ENCODE assay signal across 24 mouse cellular contexts in the genomic region with DNA sequence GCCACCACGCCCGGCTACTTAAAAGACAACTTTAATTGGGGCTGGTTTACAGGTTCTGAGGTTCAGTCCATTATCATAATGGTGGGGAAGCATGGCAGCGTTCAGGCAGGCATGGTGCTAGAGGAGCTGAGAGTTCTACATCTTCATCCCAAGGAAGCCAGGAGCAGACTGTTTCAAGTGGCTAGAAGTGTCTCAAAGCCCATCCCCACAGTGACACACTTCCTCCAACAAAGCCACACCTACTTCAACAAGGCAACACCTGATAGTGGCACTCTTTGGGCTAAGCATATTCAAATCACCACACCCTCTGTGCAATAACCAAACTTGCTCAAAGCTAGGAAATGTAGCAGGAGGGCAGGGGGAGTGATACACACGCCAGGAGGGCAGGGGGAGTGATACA. TPM values are rescaled to one million over a fixed set of nuclear protein-coding genes. Genes with fewer than 3 reads are reported as not detected.
DNase-seq lines count a peak whose midpoint lies in the region; ATAC-seq and TF ChIP-seq lines count a peak whose summit lies in the region.
"Had no signal": no experiment of that assay in that cellular context is flagged by ENCODE, and none has a peak within 500 bp of the region (broad histone marks: within the 10 kb centered on the region; RNA-seq: fewer than 3 reads in every experiment).

No protein-coding gene starts in this region.

- no peaks in the 10 kb centered on the region for H3K9me3 ChIP-seq in liver, embryonic 11.5 days (ENCODE audit: control insufficient read depth, low read length)
- no peaks in the 10 kb centered on the region for H3K9me3 ChIP-seq in liver, postnatal 0 days (ENCODE audit: low read length)
- no peaks in the 10 kb centered on the region for H3K9me3 ChIP-seq in ES-E14 (ENCODE audit: control insufficient read depth, insufficient read depth, low read depth, low read length)
- no peaks in the 10 kb centered on the region for H3K9me3 ChIP-seq in liver, embryonic 14.5 days (ENCODE audit: control insufficient read depth, low read length)
- H3K9me3 ChIP-seq: forebrain, embryonic 10.5 days; heart, embryonic 15.5 days; midbrain, embryonic 13.5 days had no signal

- TF ChIP-seq CTCF in liver, postnatal 0 days (IDR thresholded peaks at IDR 0.05; ENCODE audit: low read depth): no peak
- no peak for TF ChIP-seq CTCF in liver, embryonic 14.5 days (IDR thresholded peaks at IDR 0.05; ENCODE audit: low read depth)
- no peak for TF ChIP-seq CTCF in left cerebral cortex, adult 2 months (IDR thresholded peaks at IDR 0.05)

- H3K4me3 ChIP-seq in liver, embryonic 11.5 days (ENCODE audit: low read depth, low read length): no peak overlapping the region
- H3K4me3 ChIP-seq in liver, postnatal 0 days (ENCODE audit: low read depth, low read length): no peak overlapping the region
- H3K4me3 ChIP-seq in ES-E14 (ENCODE audit: insufficient read depth in 1 of 2, low read depth in 1 of 2, low read length in 2 of 2, poor library complexity in 1 of 2, severe bottlenecking in 1 of 2): peak overlapping the region in 1 of 2 experiments; percentile 31; a peak in 2 of 4 replicates
- H3K4me3 ChIP-seq in liver, embryonic 14.5 days (ENCODE audit: insufficient read depth in 1 of 2, low read depth in 2 of 2, low read length in 2 of 2): no peak overlapping the region
- H3K4me3 ChIP-seq in left cerebral cortex, adult 2 months: no peak overlapping the region
- H3K4me3 ChIP-seq: forebrain, embryonic 10.5 days; heart, embryonic 15.5 days; midbrain, embryonic 13.5 days had no signal

- WGBS in liver, embryonic 11.5 days: 56% methylated on average over 4 of the region's 4 CpGs
- 61% methylated on average over 4 of the region's 4 CpGs for WGBS in liver, postnatal 0 days (ENCODE audit: insufficient replicate concordance)
- 52% methylated on average over 4 of the region's 4 CpGs for WGBS in liver, embryonic 14.5 days (ENCODE audit: insufficient replicate concordance)

- no peaks in the 10 kb centered on the region for H3K27me3 ChIP-seq in liver, embryonic 11.5 days (replicated peaks; ENCODE audit: control insufficient read depth, insufficient read depth, low read length)
- no peaks in the 10 kb centered on the region for H3K27me3 ChIP-seq in liver, postnatal 0 days (ENCODE audit: insufficient read depth, low read length)
- H3K27me3 ChIP-seq in liver, embryonic 14.5 days (ENCODE audit: control insufficient read depth, insufficient read depth, low read length): no peaks in the 10 kb centered on the region
- H3K27me3 ChIP-seq: midbrain, embryonic 13.5 days had no signal

- DNase-seq in liver, embryonic 11.5 days (ENCODE audit: low spot score): no peak
- DNase-seq in liver, postnatal 0 days: no peak
- DNase-seq in A20 (ENCODE audit: low read depth, low spot score) (peak; percentile 44), ES-E14 (ENCODE audit: low read depth, low spot score) (no peak)
- no peak for DNase-seq in liver, embryonic 14.5 days (ENCODE audit: low read depth in 3 of 3, low spot score in 3 of 3)
- DNase-seq in left cerebral cortex, adult 2 months (ENCODE audit: extremely low spot score in 1 of 2, low spot score in 2 of 2): no peak
- DNase-seq in thymus, adult 18-20 months: no peak
- no peak for DNase-seq in left cerebral cortex, postnatal 25 days (ENCODE audit: low spot score in 2 of 2)
- DNase-seq: adrenal gland, postnatal 36 days; cerebellum, adult 11-12 months; cerebellum, postnatal 10 days; gastrocnemius, postnatal 25 days; heart, postnatal 4 days; kidney, adult 18-20 months; right cerebral cortex, postnatal 25 days; spleen, adult 18-20 months had no signal

- TF ChIP-seq EP300 in liver, postnatal 0 days (IDR thresholded peaks at IDR 0.05; ENCODE audit: low read depth): no peak
- no peak for TF ChIP-seq EP300 in liver, embryonic 14.5 days (IDR thresholded peaks at IDR 0.05; ENCODE audit: low read depth)

- no peaks in the 10 kb centered on the region for H3K36me3 ChIP-seq in liver, embryonic 11.5 days (ENCODE audit: control insufficient read depth, insufficient read depth, low read length)
- H3K36me3 ChIP-seq in liver, postnatal 0 days (replicated peaks; ENCODE audit: insufficient read depth, low read length): no peaks in the 10 kb centered on the region
- no peaks in the 10 kb centered on the region for H3K36me3 ChIP-seq in ES-E14 (ENCODE audit: control insufficient read depth, insufficient read depth, low read length, poor library complexity, severe bottlenecking)
- no peaks in the 10 kb centered on the region for H3K36me3 ChIP-seq in liver, embryonic 14.5 days (replicated peaks; ENCODE audit: control insufficient read depth, insufficient read depth, low read depth)
- H3K36me3 ChIP-seq: forebrain, embryonic 10.5 days; heart, embryonic 15.5 days; midbrain, embryonic 13.5 days had no signal

- H3K4me2 ChIP-seq in liver, embryonic 11.5 days: no peak overlapping the region
- no peak overlapping the region for H3K4me2 ChIP-seq in liver, postnatal 0 days (ENCODE audit: low read depth, low read length)
- H3K4me2 ChIP-seq in liver, embryonic 14.5 days (ENCODE audit: low read depth): no peak overlapping the region
- H3K4me2 ChIP-seq: heart, embryonic 15.5 days; hindbrain, embryonic 14.5 days; midbrain, embryonic 13.5 days had no signal

- intact Hi-C loops in left cerebral cortex, adult 2 months (cut with DNase I): no loop called here
- intact Hi-C loops in left cerebral cortex, postnatal 25 days (cut with DNase I): loop anchor here (5.0 kb wide), 2 partner anchors 52 to 77 kb away; no protein-coding TSS in a partner anchor

- in situ Hi-C loops in ES-E14 (cut with MboI; ENCODE audit: low sequenced_read_pairs in 2 of 2, unreplicated experiment in 2 of 2): no loop called here

- peaks cover 3% of the 10 kb centered on the region; the same call in 1 of the 2 replicates for H3K4me1 ChIP-seq in liver, embryonic 11.5 days (replicated peaks; ENCODE audit: control insufficient read depth, insufficient read depth, low read length)
- H3K4me1 ChIP-seq in liver, postnatal 0 days (ENCODE audit: insufficient read depth): no peaks in the 10 kb centered on the region; the same call in 1 of the 2 replicates
- H3K4me1 ChIP-seq in ES-E14 (ENCODE audit: control insufficient read depth in 2 of 2, insufficient read depth in 2 of 2, low read length in 2 of 2, poor library complexity in 1 of 2): peaks cover 2 to 11% of the 10 kb centered on the region in 2 experiments; a peak in 3 of 4 replicates
- peaks cover 0 to 4% of the 10 kb centered on the region in 2 experiments; a peak in 1 of 4 replicates for H3K4me1 ChIP-seq in liver, embryonic 14.5 days (replicated peaks; ENCODE audit: control insufficient read depth in 2 of 2, insufficient read depth in 2 of 2, low read length in 1 of 2)
- H3K4me1 ChIP-seq: midbrain, embryonic 13.5 days had no signal

- H3K9ac ChIP-seq in liver, embryonic 11.5 days (ENCODE audit: low read depth, low read length): 0 out of 2 replicates have a peak overlapping the region, but pooled peaks have one; percentile 3
- no peak overlapping the region for H3K9ac ChIP-seq in liver, postnatal 0 days (replicated peaks)
- H3K9ac ChIP-seq in ES-E14 (ENCODE audit: insufficient read depth, low read depth, low read length, poor library complexity, severe bottlenecking): peak overlapping the region; percentile 42; the same call in 1 of the 2 replicates
- H3K9ac ChIP-seq in liver, embryonic 14.5 days (replicated peaks): no peak overlapping the region
- H3K9ac ChIP-seq: heart, embryonic 15.5 days; hindbrain, embryonic 14.5 days; midbrain, embryonic 13.5 days had no signal

- H3K27ac ChIP-seq in liver, embryonic 11.5 days (ENCODE audit: low read depth, low read length): no peak overlapping the region
- H3K27ac ChIP-seq in liver, postnatal 0 days (ENCODE audit: low read depth): no peak overlapping the region
- peak overlapping the region; percentile 86 for H3K27ac ChIP-seq in ES-E14 (ENCODE audit: insufficient read depth, low read depth, low read length, poor library complexity, severe bottlenecking)
- H3K27ac ChIP-seq in liver, embryonic 14.5 days: no peak overlapping the region
- no peak overlapping the region for H3K27ac ChIP-seq in left cerebral cortex, adult 2 months
- H3K27ac ChIP-seq: forebrain, embryonic 10.5 days; heart, embryonic 15.5 days; hindbrain, embryonic 14.5 days; macrophage; midbrain, embryonic 13.5 days had no signal

- peak; percentile 52; the same call in 1 of the 2 replicates for ATAC-seq in liver, embryonic 11.5 days (replicated peaks; ENCODE audit: low FRiP score)
- ATAC-seq in liver, postnatal 0 days: no peak
- 0 out of 2 replicates have a peak, but pooled peaks have one; percentile 35 for ATAC-seq in liver, embryonic 14.5 days (ENCODE audit: insufficient read depth)
- ATAC-seq: CD4-positive, CD25-positive, alpha-beta regulatory T cell, adult 4 months; forebrain, embryonic 16.5 days; inflammation-experienced regulatory T-cells, adult 6 months; midbrain, embryonic 13.5 days had no signal

RNA-seq across cellular contexts. Expression of a gene that starts 6.1 kb away (rescaled TPM):
- 21.4 and 23.4 TPM in 2 replicates for polyA plus RNA-seq in liver, embryonic 11.5 days (2014; fragmentation: Nextera tagmentation; extraction: Ambion mirVana)
- 9.4 and 10.6 TPM in 2 replicates for polyA plus RNA-seq in liver, postnatal 0 days (2015; fragmentation: Nextera tagmentation; extraction: Ambion mirVana)
- total RNA-seq in ES-E14 (2012; rRNA removed): 81.1 and 165 TPM in 2 replicates
- polyA plus RNA-seq in liver, embryonic 14.5 days (2012; rRNA removed): 7.1 and 7.6 TPM in 2 replicates
- 7.3 and 7.7 TPM in 2 replicates for polyA plus RNA-seq in liver, embryonic 14.5 days (2014; fragmentation: Nextera tagmentation; extraction: Ambion mirVana)
- 10 to 100 TPM; 32.3 to 38.7 TPM for total RNA-seq in left cerebral cortex, adult 2 months (2021)
- total RNA-seq in left cerebral cortex, postnatal 25 days (2021): 10 to 100 TPM; 37.0 to 39.7 TPM

RNA-seq across cellular contexts. Expression of a gene that starts 20.2 kb away (rescaled TPM):
- 1,026 and 1,173 TPM in 2 replicates for polyA plus RNA-seq in liver, embryonic 11.5 days (2014; fragmentation: Nextera tagmentation; extraction: Ambion mirVana)
- polyA plus RNA-seq in liver, postnatal 0 days (2015; fragmentation: Nextera tagmentation; extraction: Ambion mirVana): 699 and 710 TPM in 2 replicates
- total RNA-seq in ES-E14 (2012; rRNA removed): 5,476 and 6,336 TPM in 2 replicates
- 593 and 901 TPM in 2 replicates for polyA plus RNA-seq in liver, embryonic 14.5 days (2012; rRNA removed)
- polyA plus RNA-seq in liver, embryonic 14.5 days (2014; fragmentation: Nextera tagmentation; extraction: Ambion mirVana): 693 and 702 TPM in 2 replicates
- total RNA-seq in left cerebral cortex, adult 2 months (2021): 100 to 1,000 TPM; 600 to 661 TPM
- total RNA-seq in left cerebral cortex, postnatal 25 days (2021): 100 to 1,000 TPM; 675 to 677 TPM

RNA-seq across cellular contexts. Expression of a gene that starts 20.2 kb away (rescaled TPM):
- 390 and 411 TPM in 2 replicates for polyA plus RNA-seq in liver, embryonic 11.5 days (2014; fragmentation: Nextera tagmentation; extraction: Ambion mirVana)
- polyA plus RNA-seq in liver, postnatal 0 days (2015; fragmentation: Nextera tagmentation; extraction: Ambion mirVana): 379 and 389 TPM in 2 replicates
- 639 and 871 TPM in 2 replicates for total RNA-seq in ES-E14 (2012; rRNA removed)
- polyA plus RNA-seq in liver, embryonic 14.5 days (2012; rRNA removed): 146 and 149 TPM in 2 replicates
- 271 and 282 TPM in 2 replicates for polyA plus RNA-seq in liver, embryonic 14.5 days (2014; fragmentation: Nextera tagmentation; extraction: Ambion mirVana)
- total RNA-seq in left cerebral cortex, adult 2 months (2021): 100 to 1,000 TPM; 190 to 211 TPM
- 100 to 1,000 TPM; 196 to 205 TPM for total RNA-seq in left cerebral cortex, postnatal 25 days (2021)

RNA-seq across cellular contexts. Expression of a gene that starts 22.6 kb away (rescaled TPM):
- polyA plus RNA-seq in liver, embryonic 11.5 days (2014; fragmentation: Nextera tagmentation; extraction: Ambion mirVana): 28.1 and 31.9 TPM in 2 replicates
- polyA plus RNA-seq in liver, postnatal 0 days (2015; fragmentation: Nextera tagmentation; extraction: Ambion mirVana): 64.4 and 93.5 TPM in 2 replicates
- 30.5 and 39.3 TPM in 2 replicates for total RNA-seq in ES-E14 (2012; rRNA removed)
- polyA plus RNA-seq in liver, embryonic 14.5 days (2012; rRNA removed): 6.1 and 6.3 TPM in 2 replicates
- 12.8 and 15.2 TPM in 2 replicates for polyA plus RNA-seq in liver, embryonic 14.5 days (2014; fragmentation: Nextera tagmentation; extraction: Ambion mirVana)
- total RNA-seq in left cerebral cortex, adult 2 months (2021): 1 to 10 TPM; 3.4 to 4.3 TPM
- 1 to 10 TPM; 3.9 to 4.1 TPM for total RNA-seq in left cerebral cortex, postnatal 25 days (2021)

RNA-seq across cellular contexts. Expression of a gene that starts 38.7 kb away (rescaled TPM):
- 44.1 and 49.7 TPM in 2 replicates for polyA plus RNA-seq in liver, embryonic 11.5 days (2014; fragmentation: Nextera tagmentation; extraction: Ambion mirVana)
- 16.6 and 17.4 TPM in 2 replicates for polyA plus RNA-seq in liver, postnatal 0 days (2015; fragmentation: Nextera tagmentation; extraction: Ambion mirVana)
- 131 and 228 TPM in 2 replicates for total RNA-seq in ES-E14 (2012; rRNA removed)
- 5.2 and 6.7 TPM in 2 replicates for polyA plus RNA-seq in liver, embryonic 14.5 days (2012; rRNA removed)
- 16.1 and 16.9 TPM in 2 replicates for polyA plus RNA-seq in liver, embryonic 14.5 days (2014; fragmentation: Nextera tagmentation; extraction: Ambion mirVana)
- 10 to 100 TPM; 19.8 to 26.8 TPM for total RNA-seq in left cerebral cortex, adult 2 months (2021)
- 10 to 100 TPM; 28.1 to 28.3 TPM for total RNA-seq in left cerebral cortex, postnatal 25 days (2021)

Comparison
In these comparisons a context has a peak if more than half of its experiments do, and no peak if none do; other contexts are left out.
1. H3K9ac ChIP-seq: peak in liver, embryonic 11.5 days (single experiment) and ES-E14 (single experiment); none in liver, postnatal 0 days (single experiment) and liver, embryonic 14.5 days (single experiment).